In genomic region chr3:87567497-87567896, GRCm38 (mm10) we compare ENCODE assay signal across 26 mouse cellular contexts.
"Had no signal": no experiment of that assay in that cellular context is flagged by ENCODE, and none has a peak within 500 bp of the region (broad histone marks: within the 10 kb centered on the region; RNA-seq: fewer than 3 reads in every experiment).

No protein-coding gene starts in this region.

- H3K36me3 ChIP-seq: heart, embryonic 13.5 days; heart, embryonic 15.5 days; hindbrain, embryonic 10.5 days; hindbrain, embryonic 12.5 days; intestine, embryonic 15.5 days; limb, embryonic 10.5 days; limb, embryonic 12.5 days; liver, embryonic 13.5 days had no signal

- H3K4me3 ChIP-seq: heart, adult 2 months; heart, embryonic 13.5 days; heart, embryonic 15.5 days; hindbrain, embryonic 10.5 days; hindbrain, embryonic 12.5 days; intestine, embryonic 15.5 days; layer of hippocampus, adult 2 months; limb, embryonic 10.5 days; limb, embryonic 12.5 days; liver, embryonic 13.5 days had no signal

- H3K27me3 ChIP-seq: heart, embryonic 13.5 days; heart, embryonic 15.5 days; hindbrain, embryonic 12.5 days; intestine, embryonic 15.5 days; limb, embryonic 12.5 days; liver, embryonic 13.5 days had no signal

- DNase-seq: gastrocnemius, postnatal 14 days; gastrocnemius, postnatal 36 days; heart, adult 2 months; heart, postnatal 14 days; heart, postnatal 4 days; kidney, adult 18-20 months; kidney, adult 8-10 months; kidney, postnatal 10 days; kidney, postnatal 25 days; kidney, postnatal 4 days; layer of hippocampus, adult 9-11 months; layer of hippocampus, postnatal 36 days; liver; liver, embryonic 13.5 days had no signal

- ATAC-seq: hindbrain, embryonic 16.5 days; inflammation-experienced regulatory T-cells, adult 6 months; intestine, embryonic 15.5 days; intestine, postnatal 0 days had no signal

- H3K9me3 ChIP-seq: heart, embryonic 13.5 days; heart, embryonic 15.5 days; hindbrain, embryonic 10.5 days; hindbrain, embryonic 12.5 days; intestine, embryonic 15.5 days; limb, embryonic 10.5 days; limb, embryonic 12.5 days; liver, embryonic 13.5 days had no signal

- H3K27ac ChIP-seq: heart, adult 2 months; heart, embryonic 13.5 days; heart, embryonic 15.5 days; hindbrain, embryonic 10.5 days; hindbrain, embryonic 12.5 days; hindbrain, embryonic 14.5 days; intestine, embryonic 15.5 days; layer of hippocampus, adult 2 months; limb, embryonic 10.5 days; limb, embryonic 12.5 days; liver, embryonic 13.5 days had no signal
